Mouse (Mus musculus) left cerebral cortex, postnatal 25 days (tissue): ENCODE results near the gene Pi4k2b. TPM values are rescaled to one million over a fixed set of nuclear protein-coding genes. Genes with fewer than 3 reads are reported as not detected.
"Not testable (repeated sequence)": the region's sequence is repeated elsewhere in the genome, so short reads cannot be mapped to it uniquely, and the experiment has no call there.

Experiments used
- DNase-seq, 2 experiments: peaks; one replicate each; pipeline ENCODE4 v3.0.0; 2022; ENCODE audit warnings: low spot score in 2 of 2, mixed read lengths in 1 of 2
- intact Hi-C: fragments of 180-260 bp; cut with DNase I; formaldehyde crosslinking; loops from one replicate; pipeline ENCODE4 v1.15.1; 2025
- total RNA-seq, 2 experiments: library from RNA; stranded (reverse); gene quantifications; 2 replicates each; pipeline ENCODE4 v1.2.3; 2021

Pi4k2b gene
- total RNA-seq, 2 experiments from 2014 or later = 1.5 to 2.4 TPM

GRCm38 (mm10) chr5:52775237-52775636 is 33.9 kb downstream of the Pi4k2b start, which contains the start of gene Zcchc4:
Gene Zcchc4 (plus strand): TSS chr5:52775409.
- intact Hi-C loops = no loop called here
- no peak for DNase-seq

- DNase-seq, intact Hi-C loops: not testable (repeated sequence)
These were observed 35.3 kb downstream of the Pi4k2b start for GRCm38 (mm10) chr5:52776466-52777354.

- intact Hi-C loops = loop anchor here (1.0 to 5.0 kb wide), 2 partner anchors 50 to 113 kb away; partner anchors contain the start of genes Anapc4 and Sepsecs
- peak; percentile 87 to 93 for DNase-seq
These were observed 41.3 kb downstream of the Pi4k2b start for GRCm38 (mm10) chr5:52782523-52783250.

GRCm38 (mm10) chr5:52783251-52783620 is 41.9 kb downstream of the Pi4k2b start:
- intact Hi-C loops = loop anchor here (1.0 to 5.0 kb wide), 2 partner anchors 49 to 114 kb away; partner anchors contain the start of genes Anapc4 and Sepsecs
- no peak for DNase-seq

- no peak for DNase-seq
- intact Hi-C loops = loop anchor here (1.0 to 5.0 kb wide), 2 partner anchors 48 to 115 kb away; partner anchors contain the start of genes Anapc4 and Sepsecs
These were observed 42.6 kb downstream of the Pi4k2b start for GRCm38 (mm10) chr5:52783957-52784356.

- intact Hi-C loops = no loop called here
- DNase-seq = no peak
These were observed 45.4 kb downstream of the Pi4k2b start for GRCm38 (mm10) chr5:52786556-52787322.

GRCm38 (mm10) chr5:52793230-52793629 is 51.9 kb downstream of the Pi4k2b start:
- intact Hi-C loops = no loop called here

GRCm38 (mm10) chr5:52794109-52794508 is 52.7 kb downstream of the Pi4k2b start:
- intact Hi-C loops = no loop called here
- DNase-seq = no peak

More at GRCm38 (mm10) chr5:52793230-52793629, 51.9 kb downstream of the Pi4k2b start:
- DNase-seq = no peak

- intact Hi-C loops = no loop called here
- DNase-seq = no peak
These were observed 58.1 kb downstream of the Pi4k2b start for GRCm38 (mm10) chr5:52799274-52799985.

- no peak for DNase-seq
- intact Hi-C loops = no loop called here
These were observed 64.4 kb downstream of the Pi4k2b start for GRCm38 (mm10) chr5:52805801-52806200.

- intact Hi-C loops = no loop called here
- DNase-seq = no peak
These were observed 65.0 kb downstream of the Pi4k2b start for GRCm38 (mm10) chr5:52806349-52806748.

GRCm38 (mm10) chr5:52807030-52807429 is 65.7 kb downstream of the Pi4k2b start:
- intact Hi-C loops = no loop called here
- DNase-seq = no peak

- intact Hi-C loops = loop anchor here (10.0 kb wide), 1 partner anchor 676 kb away; no protein-coding TSS in a partner anchor
- no peak for DNase-seq
These were observed 69.1 kb downstream of the Pi4k2b start for GRCm38 (mm10) chr5:52810446-52810845.

- no peak for DNase-seq
- intact Hi-C loops = loop anchor here (10.0 kb wide), 1 partner anchor 676 kb away; no protein-coding TSS in a partner anchor
These were observed 69.7 kb downstream of the Pi4k2b start for GRCm38 (mm10) chr5:52811056-52811455.

GRCm38 (mm10) chr5:52812456-52812855 is 71.1 kb downstream of the Pi4k2b start:
- peak; percentile 23 to 72 for DNase-seq
- intact Hi-C loops = loop anchor here (10.0 kb wide), 1 partner anchor 678 kb away; no protein-coding TSS in a partner anchor

GRCm38 (mm10) chr5:52813312-52813711 is 71.9 kb downstream of the Pi4k2b start:
- DNase-seq = no peak
- intact Hi-C loops = loop anchor here (10.0 kb wide), 1 partner anchor 679 kb away; no protein-coding TSS in a partner anchor

GRCm38 (mm10) chr5:52818676-52819075 is 77.3 kb downstream of the Pi4k2b start:
- intact Hi-C loops = loop anchor here (10.0 kb wide), 1 partner anchor 684 kb away; no protein-coding TSS in a partner anchor
- DNase-seq = no peak
